Mouse (Mus musculus): ENCODE data around the gene Ccdc85c.

The Ccdc85c gene

GRCm38 (mm10) chr12:108213090-108214041, 61.9 kb downstream of the Ccdc85c start:
- DNase-seq = peak; percentile 31

DNA sequence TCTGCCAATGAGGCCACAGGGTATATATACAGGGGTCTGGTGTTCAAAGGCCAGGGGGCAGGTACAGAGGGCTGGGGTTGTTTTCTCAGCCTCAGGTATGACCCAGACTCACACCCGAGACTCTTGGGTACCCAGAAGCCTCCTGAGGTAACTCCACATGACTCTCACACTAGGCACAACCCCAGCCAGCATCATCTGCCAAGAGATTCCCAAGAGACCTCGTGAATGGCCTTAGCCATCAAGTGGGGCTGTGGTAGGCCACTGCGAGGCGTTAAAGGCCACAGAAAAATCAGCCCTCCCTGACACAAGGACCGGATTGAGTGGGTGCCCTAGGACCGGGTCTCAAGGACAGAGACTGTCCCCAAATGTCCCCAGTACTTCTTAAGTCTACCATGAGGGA, 62.7 kb downstream of the Ccdc85c start:
- DNase-seq = peak; percentile 30

- DNase-seq = peak; percentile 42
These were observed 63.2 kb downstream of the Ccdc85c start for GRCm38 (mm10) chr12:108212071-108212470.

DNA sequence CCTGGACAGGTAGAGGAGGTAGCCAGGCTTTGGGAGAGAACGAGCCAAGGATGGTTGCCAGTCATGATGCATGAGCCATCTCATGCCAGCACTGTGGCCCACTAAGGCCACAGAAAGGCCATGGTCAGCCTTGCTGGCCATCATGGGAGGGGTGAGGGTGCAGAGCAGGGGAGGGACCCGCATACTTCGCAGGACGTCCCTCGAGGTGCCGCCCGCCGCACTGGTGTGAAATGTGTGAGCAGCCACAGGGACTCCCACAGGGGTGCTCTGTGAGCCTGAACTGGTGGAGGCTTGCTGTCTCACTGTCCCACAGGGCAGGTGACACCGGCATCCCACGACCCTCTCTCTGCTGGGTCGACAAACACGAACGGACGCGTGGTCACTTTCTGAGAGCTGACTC, 64.6 kb downstream of the Ccdc85c start:
- DNase-seq = peak; percentile 50

DNA sequence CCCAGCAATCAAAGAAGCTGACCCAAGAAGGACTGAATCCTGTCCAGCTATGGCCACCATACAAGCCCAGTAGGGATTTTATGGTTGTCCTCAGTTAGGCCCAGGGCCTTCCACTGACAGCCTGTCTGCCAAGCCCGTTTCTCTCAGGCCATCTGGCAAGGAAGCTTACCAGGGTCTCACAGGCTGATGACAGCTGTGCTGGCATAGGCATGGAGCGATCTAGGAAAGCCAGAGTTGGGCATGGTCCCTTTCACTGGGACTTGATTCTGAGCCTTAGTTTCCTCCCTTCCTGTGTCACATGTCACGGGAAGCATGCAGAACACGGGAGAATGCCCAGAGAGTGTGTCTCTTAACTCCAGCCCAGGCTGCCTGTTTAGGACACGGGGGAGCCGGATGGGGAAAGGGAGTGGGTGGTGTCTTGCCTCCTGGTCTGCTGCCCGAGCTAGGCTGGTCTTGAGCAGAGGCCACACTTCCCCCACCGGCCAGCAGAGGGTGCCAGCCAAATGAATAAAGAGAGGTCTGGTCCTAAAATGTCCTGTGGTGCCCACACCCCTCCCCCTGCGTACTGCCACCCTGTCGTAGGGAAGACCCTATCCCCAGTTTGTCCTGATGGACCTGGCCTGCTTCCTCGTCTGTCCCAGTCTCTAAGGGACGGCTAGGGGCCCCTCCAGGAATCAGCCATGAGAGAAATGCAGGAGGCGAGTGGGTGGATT, 66.3 kb downstream of the Ccdc85c start:
- DNase-seq = peak; percentile 78

GRCm38 (mm10) chr12:108208216-108208615, 67.0 kb downstream of the Ccdc85c start:
- DNase-seq = no peak

GRCm38 (mm10) chr12:108206641-108207040, 68.6 kb downstream of the Ccdc85c start:
- peak; percentile 70 for DNase-seq

DNA sequence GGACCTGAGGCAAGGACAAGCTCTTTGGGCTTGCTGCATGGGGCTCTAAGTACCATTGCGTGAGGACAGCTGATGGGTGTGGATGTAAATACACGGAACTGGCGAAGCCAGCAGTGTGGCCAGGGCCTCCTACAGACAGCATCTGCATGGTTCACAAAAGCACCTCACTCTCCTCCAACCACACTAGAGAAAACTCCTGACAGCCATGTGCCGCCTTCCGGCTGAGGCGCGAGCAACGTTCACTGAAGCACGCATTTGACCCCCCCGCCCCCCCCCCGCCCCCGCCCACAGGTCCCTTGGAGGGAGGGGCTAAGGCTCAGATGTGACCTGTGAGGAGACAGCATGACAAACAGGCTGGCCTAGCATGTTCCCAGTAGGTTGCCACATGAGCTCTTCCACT, 70.2 kb downstream of the Ccdc85c start:
- DNase-seq = no peak

DNA sequence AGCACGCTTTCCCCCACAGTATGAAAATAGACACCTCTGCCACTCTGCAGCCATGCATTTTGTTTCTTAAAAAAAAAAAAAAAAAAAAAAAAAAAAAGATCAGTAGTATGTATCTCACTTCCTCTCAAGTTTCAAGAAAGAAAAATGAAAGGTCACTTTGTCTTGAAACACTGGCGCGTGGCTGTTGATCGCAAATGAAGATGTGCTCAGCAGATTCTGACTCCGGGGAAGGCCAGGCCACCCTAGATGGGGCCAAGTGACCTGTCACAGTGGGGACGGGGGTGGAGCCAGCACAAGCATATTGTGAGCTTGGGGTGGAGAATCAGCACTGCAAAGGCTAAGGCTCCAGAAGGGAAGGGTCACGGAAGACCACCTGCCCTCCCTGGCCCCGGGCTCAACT, 71.3 kb downstream of the Ccdc85c start:
- no peak for DNase-seq

DNA sequence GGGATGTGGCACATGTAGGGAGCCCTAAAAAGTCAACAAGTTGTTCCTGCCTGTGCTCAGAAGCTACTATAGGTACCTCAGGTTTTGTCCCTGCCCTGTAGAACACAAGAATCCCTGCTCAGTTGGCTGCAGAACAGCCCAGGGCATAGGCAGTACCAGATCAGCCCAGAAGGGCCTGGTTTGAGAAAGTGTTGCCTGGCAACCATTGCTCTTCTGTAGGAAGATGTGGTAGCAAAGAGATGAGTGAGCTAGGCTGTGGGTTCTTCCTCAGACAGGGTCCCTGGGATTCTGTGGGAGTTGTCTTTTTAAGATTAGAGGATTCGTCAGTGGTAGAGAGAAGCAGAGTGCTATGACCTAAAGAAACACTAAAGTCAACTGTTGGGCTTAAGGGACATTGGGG, 75.1 kb downstream of the Ccdc85c start:
- DNase-seq = no peak

DNA sequence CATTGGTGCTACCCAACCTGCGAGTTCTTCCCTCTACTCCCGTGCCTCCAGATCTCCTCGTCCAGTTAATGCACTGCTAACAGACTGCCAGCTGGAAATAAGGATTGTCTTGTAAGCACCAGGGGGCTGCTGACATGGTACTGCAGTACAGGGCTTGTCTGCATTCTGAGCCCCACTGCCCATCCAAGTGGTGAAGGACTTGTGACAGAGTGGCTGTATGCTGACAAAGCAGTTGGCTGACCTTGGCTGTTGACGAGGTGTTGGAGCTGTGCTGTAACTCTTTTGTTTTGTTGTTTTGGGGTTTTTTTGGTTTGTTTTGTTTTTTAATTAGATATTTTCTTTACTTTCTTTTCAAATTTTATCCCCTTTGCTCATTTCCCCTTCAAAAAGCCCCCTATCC, 76.8 kb downstream of the Ccdc85c start:
- DNase-seq = no peak

GRCm38 (mm10) chr12:108195761-108196160, 79.5 kb downstream of the Ccdc85c start:
- DNase-seq = no peak

- no peak for DNase-seq
These were observed 81.3 kb downstream of the Ccdc85c start for GRCm38 (mm10) chr12:108193878-108194277.

- no peak for DNase-seq
These were observed 87.6 kb downstream of the Ccdc85c start for GRCm38 (mm10) chr12:108187541-108188091.

- DNase-seq = no peak
These were observed 93.5 kb downstream of the Ccdc85c start for GRCm38 (mm10) chr12:108181716-108182115.

DNA sequence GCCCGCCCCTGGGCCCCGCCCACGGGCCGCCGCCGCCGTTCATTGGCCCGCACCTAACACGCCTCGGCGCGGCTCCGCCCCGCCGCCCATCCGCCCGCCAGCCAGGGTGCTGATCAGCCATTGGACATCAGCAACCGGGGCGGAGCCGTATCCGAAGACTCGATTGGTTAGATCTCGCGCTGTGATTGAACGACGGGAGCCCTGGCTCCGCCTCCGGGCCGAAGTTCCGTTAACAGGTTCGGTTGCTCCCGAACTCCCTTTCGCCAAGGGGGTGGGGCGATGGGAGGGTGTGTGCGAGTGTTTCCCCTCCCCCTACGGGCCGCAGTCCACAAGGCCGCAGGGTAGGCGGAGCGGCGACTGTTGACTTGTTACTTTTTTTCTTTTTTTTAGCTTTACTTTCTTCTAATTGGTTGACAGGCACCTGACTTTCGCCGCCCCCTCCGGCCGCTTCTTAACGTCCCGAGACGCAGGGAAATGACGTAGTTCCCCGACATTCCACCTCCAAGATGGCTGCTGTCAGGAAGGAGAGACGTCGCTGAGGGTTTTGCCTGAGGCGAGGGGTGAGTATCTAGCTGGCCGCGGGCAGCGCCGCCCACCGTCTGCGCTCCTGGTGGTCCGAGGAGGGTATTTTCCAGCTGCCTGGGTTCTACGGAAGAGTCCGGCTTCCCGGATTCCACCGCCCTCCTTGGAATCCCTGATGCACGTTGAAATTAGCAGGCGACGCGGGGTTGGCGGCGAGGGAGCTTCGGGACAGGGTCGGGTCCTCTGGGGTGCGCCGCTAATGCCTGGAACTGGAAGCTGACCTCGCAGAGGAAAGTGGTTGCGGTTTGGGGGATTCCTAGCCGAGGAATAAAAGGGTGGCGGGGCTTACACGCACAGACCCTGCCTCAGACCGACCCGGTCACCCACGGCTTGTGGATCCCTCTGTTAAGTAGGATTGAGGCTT, 95.6 kb downstream of the Ccdc85c start, which contains the start of gene Ccnk:
Gene Ccnk, plus strand, starts transcription at position 259 of the 946 bp plus-strand sequence.
- DNase-seq = peak; percentile 100

DNA sequence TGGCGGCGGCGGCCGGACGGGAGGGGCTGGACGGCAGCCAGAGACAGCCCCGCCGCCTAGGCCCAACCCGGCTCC, 96.1 kb downstream of the Ccdc85c start, which contains the start of gene Setd3:
Gene Setd3, minus strand, starts transcription at position 69 of the 75 bp plus-strand sequence.
- no peak for DNase-seq

GRCm38 (mm10) chr12:108178331-108179245, 96.6 kb downstream of the Ccdc85c start:
- DNase-seq = peak; percentile 75

DNA sequence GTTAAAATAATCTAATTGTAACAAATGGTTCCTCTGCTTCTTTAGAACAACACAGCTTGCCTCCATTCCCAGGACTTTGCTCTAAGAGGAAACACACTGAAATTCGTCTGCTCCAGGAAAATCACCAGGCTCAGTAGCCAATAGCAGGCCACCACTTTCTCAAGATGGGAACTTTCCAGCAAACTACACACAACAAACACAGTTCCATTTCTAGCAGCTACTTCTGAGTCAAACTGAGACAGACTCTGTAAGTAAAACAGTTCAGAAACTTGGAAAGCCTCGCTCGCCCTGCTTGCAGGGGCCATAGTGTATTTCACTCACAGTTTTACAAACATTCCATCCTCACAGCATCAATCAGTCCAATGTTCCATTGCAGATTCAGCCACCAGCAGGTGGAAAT, 98.9 kb downstream of the Ccdc85c start:
- DNase-seq = no peak

DNA sequence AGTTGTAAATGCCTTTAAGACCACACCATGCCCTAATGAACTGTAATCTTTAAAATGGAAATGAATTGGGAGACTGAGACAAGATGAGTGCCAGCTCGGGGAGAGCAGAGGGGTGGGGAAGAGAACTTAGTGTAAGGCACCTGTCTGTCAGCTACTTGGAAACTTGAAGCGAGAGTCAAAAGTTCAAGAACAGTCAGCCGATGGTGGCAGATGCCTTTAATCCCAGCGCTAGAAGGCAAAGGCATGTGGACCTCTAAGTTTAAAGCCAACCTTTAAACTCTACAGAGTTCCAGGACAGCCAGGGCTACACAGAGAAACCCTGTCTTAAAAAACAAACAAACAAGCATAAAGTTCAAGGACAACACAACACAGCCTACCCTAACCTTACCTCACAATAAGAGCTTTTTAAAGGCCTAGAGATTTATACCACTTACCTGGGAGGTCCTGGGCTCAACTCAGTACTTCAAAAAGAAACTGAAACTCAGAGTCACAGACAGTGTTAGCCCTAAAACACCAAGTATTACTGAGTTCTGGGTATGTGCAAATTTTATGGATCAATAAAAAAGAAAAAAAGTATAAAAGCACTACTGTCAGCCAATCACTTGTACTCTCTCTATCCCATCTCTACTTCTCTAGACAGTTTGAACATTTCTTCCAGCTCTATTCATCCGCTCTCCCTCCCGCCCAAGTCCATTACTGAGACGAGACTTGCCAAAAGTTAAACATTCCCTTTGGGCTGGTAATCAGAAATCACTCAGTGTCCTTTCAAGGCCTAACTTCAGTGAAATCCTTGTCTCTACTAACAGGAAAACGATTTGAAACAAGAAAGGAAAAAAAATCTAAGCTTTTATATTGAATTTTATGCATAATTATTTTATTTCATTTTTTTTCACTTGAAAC, 100.4 kb downstream of the Ccdc85c start:
- DNase-seq = no peak

DNA sequence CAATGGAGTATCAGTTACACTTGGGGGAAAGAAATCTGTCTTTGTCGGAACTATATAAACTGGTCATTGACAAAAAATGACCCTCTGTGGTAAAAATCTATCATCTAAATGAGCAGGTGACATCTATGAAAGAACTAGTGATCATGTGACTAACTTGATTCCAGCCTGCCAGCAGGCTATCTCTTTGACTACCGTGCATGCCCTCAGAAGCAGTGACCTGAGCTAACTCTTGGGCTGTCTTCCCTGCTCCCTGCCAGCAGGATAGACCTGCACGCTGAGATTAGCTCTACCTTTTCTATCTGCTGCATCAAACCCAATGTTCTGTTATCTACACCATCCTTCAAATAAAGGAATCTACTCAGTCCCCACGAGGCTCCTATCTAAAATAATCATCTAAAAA, 102.6 kb downstream of the Ccdc85c start:
- no peak for DNase-seq
